Mouse (Mus musculus): Measurements from ENCODE around the gene Sipa1l1.
A peak's percentile ranks its signal among the peaks of the same experiment; 100 is the strongest.

Gene Sipa1l1

DNA sequence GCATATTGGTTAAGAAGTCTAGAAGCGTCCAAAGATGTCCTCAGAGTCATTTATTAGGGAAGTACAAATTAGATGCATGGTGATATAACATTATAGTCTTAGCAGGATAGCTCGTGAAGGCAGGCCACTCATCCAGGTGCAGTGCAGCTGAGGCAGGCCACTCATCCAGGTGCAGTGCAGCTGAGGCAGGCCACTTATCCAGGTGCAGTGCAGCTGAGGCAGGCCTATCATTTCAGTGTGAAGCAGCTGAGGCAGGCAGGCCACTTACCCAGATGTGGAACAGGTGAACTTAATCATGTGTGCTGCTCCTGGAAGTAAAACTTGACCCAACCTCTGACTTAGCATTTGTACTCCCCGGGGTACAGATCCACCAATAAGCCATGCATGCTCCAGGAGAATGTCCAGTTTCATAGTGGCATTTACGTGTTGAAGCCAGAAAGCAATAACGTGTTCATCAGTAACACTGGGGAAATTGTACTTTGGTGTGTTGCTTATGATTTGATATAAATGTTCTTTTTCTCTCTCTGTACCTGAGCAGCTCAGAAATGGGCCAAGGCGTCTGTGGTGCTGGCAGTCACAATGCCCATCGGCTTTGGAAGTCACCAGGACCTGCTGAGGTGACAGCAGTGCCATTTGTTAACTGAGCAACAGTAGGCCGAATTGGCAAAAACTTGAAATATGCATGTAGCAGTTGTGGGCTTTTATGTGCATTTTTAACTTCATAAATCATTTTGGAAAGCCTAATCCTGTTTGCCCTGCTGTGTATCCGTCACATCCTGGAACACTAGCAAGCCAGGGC, 129.7 kb downstream of the Sipa1l1 start:
- no peak for DNase-seq

DNA sequence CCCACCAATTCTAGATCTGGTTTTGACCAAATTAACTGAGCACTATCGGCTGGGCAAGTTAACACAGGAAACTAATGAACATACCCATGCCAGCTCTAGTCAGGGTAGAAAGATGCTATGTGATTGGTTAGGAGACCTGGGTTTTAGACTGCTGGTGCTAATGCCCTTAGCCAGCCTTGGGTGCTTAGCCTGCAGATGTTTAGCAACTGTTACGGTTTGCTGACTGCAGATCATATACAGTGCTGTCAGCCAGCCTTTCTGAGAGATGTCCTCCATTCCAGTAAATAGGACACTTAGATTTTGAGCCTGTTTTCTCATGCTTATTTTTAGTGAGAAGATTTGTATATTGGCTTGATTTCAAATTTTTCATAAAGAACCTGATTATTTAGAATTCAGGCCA, 135.0 kb downstream of the Sipa1l1 start:
- no peak for DNase-seq

DNA sequence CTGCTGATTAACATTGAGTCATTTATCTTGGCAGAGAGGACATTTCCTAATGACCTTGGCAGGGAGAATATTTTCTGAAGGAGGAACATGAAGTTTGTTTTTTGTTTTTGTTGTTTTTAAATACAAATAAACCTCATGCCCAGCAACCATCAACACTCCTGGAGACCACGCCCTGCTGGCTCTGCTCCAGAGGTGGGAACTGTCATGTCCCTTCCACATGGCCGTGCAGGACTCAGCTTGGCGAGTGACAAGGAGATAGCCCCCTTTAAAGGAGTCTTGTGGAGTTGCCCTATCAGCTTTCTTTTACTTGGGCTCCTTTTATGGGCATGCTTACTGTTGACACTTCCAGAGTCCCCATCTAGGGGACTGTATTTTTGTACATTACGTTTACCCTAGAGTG, 136.9 kb downstream of the Sipa1l1 start:
- no peak for DNase-seq

DNA sequence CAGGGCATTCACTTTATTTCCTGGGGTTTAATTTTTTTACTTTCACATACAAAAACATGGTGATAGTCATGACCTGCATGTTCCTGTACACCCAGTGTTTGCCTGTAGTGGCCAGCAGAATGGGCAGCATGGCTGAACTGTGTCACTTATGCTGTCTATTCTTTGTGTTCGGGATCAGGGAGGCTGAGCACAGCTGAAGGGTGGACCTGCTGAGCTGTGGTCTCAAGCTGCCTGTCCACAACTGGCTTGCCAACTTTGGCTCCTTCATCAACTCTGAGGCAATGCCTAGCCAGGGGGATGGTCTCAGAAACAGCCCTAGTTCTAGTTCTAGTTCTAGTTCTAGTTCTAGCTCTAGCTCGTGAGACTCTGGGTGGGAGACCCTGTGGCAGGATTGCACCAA, 142.5 kb downstream of the Sipa1l1 start:
- DNase-seq, result no peak

DNA sequence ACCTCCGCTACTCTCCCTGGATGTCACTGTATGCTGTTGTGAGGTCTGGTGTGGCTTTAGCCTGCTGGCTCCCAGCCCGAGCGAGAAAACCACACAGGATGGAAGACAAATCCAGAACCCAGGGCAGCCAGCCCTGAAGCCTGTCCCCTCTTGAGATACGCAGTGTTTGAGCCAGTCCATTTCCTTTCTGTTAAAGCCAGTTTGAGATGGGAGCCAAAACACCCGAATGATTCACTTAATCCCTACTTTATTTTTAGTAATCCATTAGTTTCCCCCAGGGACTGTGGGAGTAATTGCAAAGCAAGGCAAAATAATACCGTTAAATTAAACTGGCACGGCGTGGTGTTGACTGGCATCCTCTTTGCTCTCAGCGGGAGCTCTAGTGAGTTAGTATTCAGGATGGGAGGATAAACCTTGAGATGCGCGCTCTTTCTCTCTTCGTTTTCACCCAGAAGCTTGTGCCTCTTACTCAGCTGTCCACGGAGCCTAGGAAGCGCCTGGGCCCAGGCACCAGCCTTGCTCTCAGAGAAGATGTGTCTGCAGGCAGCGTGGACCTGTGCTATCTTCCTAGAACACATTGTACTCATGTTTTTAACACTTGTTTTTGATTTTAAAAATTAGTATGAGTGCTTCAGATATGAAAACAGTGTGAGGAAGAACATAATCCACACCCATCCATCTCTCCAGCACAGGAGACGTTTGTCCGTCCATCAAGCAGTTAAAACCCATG, 143.1 kb downstream of the Sipa1l1 start:
- no peak for DNase-seq

DNA sequence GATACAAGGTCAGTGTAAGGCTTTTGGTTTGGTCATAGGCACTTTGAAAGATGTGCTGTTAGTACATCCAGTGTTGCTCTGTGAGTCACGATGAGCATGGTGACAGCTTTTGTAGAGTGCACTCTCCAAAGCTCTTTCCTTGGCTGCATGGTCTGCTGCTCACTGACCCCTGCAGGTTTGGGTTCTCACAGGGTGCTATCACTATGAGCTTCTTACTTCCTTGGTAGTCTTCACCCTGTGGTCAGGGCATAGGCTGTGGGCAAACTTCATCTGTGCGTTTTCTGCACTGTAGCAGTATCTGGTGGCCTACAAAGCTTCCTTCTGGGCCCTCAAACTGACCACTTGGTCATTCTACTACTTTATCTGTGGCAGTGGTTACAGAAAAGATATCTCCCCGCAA, 144.0 kb downstream of the Sipa1l1 start:
- DNase-seq, result no peak

DNA sequence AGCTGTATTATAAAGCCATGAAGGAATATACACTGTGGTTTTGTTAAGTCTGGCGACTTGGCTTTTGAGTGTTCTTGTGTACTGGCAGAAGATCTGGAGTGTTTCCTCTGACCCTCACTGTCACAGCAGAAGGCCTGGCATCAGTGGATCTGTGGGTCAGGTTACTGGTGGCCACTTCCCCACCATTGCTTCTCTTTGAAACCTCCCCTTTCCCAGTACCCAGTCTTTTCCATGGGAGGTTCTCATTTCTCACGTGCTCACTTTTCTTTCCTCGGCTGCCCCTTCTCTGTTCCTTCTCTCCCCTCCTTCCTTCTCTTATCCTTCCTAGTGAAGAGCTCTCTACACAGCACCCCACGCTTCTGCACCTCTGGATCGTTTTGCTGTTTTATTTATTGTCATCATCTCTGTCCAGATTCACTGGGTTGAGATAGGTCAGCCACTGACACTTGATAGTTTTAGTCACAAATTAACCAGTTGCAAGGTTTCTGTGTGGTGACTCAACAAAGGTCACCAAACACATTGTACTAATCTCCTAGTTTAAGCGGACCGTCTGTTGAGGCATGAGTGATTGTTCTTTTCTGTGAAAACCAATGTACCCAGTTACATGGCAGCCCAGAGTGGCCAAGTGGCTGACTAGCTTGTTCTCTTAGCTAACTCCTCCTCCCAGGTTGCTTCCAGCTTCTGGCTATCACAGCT, 150.5 kb downstream of the Sipa1l1 start:
- DNase-seq, result no peak

DNA sequence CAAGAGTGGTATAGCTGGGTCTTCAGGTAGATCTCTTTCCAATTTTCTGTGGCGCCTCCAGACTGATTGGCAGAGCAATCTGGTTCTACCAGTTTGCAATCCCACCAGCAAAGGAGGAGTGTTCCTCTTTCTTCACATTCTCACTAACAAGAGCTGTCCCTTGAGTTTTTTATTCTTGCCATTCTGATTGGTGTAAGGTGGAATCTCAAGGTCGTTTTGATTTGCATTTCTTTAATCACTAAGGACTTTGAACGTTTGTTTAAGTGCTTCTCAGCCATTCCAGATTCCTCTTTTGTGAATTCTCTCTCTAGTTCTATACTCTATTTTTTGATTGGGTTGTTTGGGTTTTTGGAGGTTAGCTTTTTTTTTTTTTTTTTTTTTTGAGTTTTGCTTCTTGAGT, 151.1 kb downstream of the Sipa1l1 start:
- DNase-seq, result no peak

DNA sequence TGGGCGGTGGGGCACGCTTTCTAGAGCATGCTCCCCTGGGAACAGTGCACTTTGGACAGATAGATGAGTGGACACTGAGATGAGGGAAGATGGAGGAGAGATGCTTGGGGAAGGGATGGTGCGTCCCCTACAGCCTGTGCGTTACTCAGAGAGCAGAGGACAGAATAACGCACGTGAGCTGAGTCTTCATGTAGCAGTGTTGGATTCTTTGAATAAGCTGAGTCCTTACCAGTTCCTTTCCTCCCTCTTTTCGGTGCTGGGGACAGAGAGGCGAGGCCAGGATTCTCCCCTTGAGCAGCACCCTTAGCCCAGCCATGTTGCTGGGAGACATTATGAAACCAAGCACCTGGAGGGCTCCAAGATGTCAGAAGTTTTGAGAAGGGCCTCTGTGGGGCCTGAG, 152.3 kb downstream of the Sipa1l1 start:
- DNase-seq, result no peak

DNA sequence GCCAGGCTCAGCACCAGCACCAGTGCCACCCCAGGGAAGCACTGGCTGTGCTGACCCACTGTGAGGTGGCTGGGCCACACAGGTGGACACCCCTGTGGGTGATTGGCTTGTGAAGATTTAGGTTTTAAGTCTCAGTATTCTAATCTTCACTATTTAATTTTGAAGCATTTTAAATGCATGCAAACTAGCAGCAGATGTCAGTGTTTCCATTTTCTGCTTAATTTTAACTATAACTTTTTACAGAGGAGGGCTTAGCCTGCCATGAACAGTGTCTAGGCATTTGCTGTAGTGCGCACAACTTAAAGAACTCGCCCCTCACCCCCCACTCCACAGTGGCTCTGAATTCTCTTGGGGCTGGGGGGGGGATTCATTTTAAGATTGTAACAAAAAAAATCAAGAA, 152.7 kb downstream of the Sipa1l1 start:
- DNase-seq, result no peak

DNA sequence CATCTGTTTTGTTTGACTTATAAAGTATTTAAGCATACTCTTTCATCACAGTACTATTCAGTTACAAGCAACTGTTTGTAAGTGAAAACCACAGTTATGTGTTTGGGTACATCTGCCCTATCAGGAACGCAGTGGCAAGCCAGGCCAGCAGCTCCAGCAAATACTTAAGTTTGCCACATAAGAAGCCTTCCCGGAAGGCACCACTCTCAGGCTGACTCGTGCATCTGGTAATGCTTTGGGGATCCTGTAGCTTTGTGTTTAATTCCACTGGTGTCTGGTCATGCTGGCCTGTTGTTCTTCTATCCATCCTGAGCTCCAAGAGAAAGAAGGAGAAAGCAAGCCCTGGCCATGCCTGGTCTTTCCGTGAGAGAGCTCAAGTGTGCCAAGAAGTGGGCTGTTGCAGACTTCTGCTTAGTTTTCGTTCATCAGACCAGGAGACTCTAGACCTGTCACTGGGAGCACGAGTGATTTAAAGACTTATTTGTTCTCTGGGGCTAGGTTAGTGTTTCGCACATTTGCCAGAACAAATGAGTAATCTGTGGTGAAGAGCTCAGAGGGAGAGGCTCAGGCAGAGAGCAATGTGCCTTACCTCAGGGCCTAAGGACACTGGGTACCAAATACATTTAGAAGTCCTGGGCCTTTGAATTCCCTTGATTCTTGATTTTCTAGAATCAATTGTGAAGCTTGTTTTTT, 153.8 kb downstream of the Sipa1l1 start:
- no peak for DNase-seq

DNA sequence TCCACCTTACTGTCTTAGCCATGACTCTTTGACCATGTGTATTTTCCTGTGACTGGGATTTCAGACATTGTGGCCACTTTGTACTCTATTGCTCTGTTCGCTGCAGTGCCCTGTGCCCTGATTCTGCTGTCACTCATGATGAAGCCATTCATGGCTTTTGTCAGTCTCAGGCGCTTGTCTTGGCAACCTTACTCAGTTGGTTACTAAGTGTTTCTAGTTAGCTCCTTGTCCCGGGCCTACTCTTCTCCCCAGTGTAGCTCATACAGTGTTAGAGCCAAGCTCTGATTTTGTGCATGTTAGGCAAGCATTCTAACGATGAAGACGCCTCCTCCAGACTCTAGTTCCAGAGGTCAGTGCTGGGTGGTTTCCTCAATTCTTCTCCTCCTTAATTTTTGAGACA, 155.5 kb downstream of the Sipa1l1 start:
- no peak for DNase-seq

DNA sequence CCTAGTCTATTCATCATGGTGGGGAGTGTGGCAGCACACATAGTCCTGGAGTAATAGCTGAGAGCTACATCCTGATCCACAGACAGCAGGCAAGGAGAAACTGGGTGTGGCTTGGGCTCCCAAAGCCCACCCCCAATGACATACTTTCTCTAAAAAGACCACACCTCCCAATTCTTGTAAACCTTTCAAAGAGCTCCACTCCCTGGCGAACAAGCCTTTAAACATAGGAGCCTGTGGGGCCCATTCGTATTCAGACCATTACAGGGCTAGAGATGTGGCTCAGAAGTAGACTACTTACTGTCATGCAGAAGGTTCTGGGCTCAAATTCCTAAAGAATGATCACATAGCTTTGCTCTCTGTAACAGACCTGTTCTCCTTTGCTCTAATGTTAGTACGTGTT, 156.4 kb downstream of the Sipa1l1 start:
- DNase-seq, result no peak

DNA sequence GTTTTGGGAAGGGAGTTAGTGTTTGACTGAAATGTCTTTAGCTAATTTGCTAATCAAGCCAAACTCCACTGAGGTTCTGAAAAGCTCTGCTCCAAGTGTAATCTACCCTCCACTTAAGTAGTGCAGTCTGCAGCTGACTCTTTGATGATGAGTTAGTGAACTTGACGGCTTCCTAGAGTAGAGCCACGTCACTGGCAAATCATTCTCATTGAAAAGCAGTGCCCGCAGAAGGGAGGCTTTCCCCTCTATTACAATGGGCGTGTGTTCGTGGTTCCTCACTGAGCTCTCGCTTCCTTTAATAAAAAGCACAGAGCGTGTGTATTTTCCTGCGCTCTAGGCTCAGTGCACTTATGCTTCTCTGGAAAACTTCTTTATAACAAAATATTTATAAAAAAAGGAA, 157.3 kb downstream of the Sipa1l1 start:
- no peak for DNase-seq

DNA sequence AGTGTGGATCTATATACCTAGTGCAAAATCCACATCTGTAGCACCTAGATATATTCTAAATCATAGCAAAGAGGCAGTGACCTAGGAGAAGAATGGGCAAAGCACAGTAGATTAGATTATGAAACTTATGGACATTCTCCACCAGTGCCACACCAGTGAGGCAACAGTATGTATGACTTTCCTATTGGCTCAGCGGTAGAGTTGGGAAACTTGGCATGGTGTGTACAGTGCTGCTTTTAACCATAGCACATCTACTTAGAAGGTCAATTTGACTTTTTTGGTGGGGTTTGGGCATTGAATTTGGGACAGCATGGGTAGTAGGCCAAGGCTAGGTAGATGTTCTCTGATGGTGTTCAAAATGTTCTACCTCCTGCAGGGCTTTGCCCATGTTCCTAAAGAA, 159.0 kb downstream of the Sipa1l1 start:
- no peak for DNase-seq

DNA sequence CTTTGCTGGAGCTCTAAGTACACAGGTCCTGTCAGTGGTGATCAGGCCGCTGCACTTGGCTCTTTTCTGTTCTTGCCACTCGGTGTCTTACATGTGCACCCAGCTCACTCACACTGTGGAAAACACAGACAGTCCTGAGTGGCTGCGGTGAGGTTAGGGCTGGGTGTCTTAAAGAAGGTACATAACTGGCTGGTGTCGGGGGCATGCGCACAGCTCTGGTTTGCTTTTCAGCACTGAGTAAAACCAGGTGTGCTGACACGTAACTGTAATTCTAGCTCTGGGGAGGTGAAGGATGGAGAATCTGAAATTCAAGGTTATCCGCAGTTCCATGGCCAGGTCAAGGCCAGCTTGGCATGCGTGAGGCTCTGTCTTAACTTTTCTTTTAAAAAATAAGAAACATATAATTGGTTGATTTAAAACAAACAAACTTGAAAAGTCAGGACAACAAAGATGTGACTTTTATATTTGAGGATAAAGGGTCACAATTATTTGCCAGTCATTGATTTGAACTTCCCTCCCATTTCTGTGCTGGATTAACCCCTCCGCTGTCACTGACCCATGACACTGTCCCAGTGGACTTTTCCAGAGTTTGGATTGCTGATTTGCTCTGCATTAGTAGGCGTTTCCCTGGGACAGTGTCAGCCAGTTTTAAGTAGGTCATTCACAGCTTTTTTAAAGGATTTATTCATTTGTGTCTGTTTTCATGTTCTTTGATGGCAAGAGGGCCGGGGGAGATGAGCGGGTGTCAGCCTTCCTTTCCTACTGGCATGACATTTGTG, 163.9 kb downstream of the Sipa1l1 start:
- no peak for DNase-seq

DNA sequence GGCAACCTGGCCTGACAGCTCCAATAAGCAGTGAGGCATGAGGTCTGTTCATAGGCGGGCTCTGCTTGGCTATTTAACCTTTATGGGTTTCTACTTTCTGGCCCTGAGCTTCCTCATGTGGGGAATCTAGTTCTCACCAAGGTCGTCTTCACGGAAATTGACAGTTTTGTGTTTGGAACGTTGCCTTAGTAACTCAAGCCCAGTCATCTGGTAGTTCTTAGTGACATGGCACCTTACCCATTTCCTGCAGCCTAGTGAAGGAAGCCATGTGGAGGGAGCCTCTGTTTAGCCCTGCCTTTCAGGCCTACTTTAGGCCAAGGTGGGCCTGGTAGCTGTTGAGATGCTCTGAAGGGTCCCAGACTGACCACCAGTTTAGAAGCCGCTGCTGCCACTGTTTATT, 164.9 kb downstream of the Sipa1l1 start:
- DNase-seq, result no peak

DNA sequence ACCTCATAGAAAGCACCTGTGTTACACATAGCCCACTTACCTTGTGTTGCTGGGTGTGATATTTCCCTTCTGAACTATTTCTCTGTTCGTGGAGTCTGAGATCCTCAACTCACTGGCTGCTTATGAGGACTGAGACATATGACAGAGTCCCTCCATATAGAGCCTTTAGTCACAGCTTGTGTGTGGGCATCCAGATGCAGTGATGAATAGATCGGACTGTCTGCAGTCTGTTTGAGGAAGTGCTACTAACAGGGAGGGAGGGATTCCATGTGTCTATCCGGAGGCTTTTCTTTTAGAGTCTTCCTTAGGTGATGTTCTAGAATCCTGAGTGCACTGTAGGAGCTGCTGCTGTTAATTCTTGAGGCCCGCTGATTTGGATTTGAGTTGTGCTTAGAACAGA, 165.4 kb downstream of the Sipa1l1 start:
- no peak for DNase-seq

DNA sequence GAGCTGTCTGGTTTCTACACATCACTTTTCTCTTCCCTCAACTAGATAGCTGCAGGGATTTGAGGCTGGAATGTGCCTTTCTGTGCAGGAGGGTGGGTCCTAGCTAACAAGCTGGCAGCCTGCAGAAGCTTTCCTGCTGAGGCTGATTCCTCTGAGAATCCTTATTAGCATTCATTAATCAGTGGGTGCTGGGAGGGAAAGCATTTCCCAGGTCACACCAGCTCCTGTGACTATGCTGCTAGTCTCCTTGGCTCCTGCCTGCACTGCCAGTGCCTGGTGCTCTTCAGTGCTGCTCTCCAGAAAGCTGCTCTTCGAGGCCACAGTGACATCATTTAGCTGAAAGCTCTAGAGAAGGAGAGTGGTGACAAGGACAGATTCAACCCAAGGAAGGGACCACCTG, 166.0 kb downstream of the Sipa1l1 start:
- no peak for DNase-seq

DNA sequence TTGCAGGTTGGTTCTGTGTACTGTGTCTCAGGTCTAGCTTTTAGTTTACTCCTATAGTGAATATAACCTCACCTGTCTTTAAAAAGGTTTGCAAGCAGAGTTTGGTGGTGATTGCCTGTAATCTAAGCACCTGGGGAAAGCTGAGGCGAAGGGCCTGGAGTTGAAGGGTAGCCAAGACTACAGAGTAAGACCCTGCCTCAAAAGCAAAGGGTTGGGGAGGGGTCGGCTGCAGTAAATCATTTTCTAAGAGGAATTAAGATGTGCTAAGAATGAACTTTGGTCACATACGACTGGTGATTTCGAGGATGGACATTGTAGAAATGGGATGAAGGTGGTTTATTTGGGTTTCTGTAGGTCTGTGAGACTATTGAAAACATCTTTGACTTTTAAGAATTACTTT, 169.4 kb downstream of the Sipa1l1 start:
- DNase-seq, result no peak

DNA sequence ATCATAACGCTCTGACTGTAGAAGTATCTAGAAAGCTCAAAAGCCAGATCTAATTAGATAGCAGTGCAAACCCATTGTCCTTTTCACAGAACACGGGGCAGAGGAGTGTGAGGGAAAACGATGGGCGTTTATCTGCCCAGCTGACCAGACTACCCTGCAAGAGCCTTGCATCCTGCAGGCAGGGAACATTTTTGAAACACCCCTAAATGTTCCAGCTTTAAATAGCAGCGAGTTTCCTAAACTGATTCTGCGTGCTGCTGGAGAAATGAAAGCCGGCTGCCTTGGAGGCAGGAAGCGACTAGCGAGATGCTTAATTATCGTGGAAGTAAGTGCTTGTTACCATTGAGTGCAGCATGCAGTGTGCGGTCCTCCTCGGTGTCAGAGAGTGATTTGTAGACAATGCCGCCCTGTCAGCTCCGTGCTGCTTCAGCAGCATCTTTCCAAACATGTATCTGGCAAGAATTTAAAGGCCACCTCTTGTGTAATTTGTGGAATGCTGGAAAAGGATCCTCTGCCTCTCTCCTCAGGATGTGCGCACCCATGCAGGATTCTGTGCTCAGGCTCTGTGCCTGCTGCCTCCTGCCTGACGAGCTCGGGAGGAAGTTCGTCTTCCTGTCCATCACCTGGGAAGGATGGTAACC, 170.2 kb downstream of the Sipa1l1 start:
- DNase-seq, result peak; percentile 43 to 56

Data from kidney, postnatal 4 days (tissue).